Mouse (Mus musculus) 3134 (cell line): ENCODE measurements around the gene Agtpbp1.
"Not testable (repeated sequence)": the region's sequence is repeated elsewhere in the genome, so short reads cannot be mapped to it uniquely, and the experiment has no call there.

Source experiments
- DNase-seq: peaks from one replicate; pipeline ENCODE4 v3.0.0-alpha.2; 2011; ENCODE audit warnings: low spot score; ENCODE audit not compliant: insufficient read length; ENCODE audit errors: extremely low read depth

Gene Agtpbp1

DNA sequence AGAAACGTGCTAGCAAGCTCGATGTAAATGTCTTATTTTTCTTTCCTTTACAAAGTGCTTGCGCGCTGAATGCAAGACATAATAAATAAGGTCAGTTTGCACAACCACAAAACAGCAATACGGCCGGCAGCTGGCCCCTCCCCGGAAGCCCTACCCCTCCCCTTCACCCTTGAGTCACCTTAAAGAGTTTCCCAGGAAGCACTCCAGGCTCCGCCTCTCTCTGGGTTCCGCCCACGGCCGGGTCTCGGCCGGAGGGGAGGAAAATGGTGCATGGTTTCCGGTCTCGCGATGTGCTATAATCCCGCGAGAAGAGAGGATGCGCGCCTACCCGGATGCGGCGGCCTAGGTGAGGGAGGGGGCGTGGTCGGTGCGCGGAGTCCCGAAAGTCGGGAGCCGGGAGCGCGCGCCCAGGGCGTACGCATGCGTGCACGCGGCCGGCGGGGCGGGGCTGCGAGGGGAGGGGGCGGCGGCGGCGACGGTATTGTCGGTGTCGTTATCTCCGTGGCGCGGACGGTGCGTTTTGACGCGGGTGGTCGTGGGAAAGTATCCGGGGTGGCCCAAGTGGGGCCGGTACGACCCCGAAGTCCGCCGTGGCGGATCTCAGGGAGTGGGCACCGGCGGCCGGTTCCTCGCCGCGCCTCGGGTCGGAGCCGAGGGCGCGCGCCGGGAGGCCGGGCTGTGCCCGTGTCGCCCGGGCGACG, at the start of gene Agtpbp1, which contains the start of gene Naa35:
TSS of gene Agtpbp1 (minus strand) at position 281 of the 701 bp plus-strand sequence.
TSS of gene Naa35 (plus strand) at position 313 of the 701 bp plus-strand sequence.
- peak; percentile 96 for DNase-seq

GRCm38 (mm10) chr13:59634637-59635036, 49.6 kb upstream of the Agtpbp1 start:
- no peak for DNase-seq

DNA sequence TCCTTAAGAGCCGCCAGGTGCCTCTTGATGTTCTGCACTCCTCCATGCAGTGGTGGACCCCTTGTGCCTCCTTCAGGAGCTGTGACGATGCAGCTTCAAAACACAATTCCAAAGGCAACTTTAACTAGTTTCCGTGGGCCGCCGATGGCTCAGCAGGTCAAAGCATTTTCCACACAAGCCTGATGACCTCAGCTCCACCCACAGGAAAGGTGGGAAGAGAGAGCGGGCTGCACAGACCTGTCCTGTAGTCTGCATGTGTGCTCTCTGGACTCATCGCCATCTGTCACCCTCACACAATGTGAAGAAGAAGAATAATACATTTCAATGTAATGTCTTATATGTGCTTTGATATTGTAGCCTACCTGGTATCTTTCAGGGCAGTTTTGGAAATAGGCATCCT, 41.7 kb upstream of the Agtpbp1 start:
- DNase-seq, result no peak

- DNase-seq, result no peak
These were observed 39.9 kb upstream of the Agtpbp1 start for GRCm38 (mm10) chr13:59624903-59625302.

GRCm38 (mm10) chr13:59624389-59624788, 39.4 kb upstream of the Agtpbp1 start:
- no peak for DNase-seq

- DNase-seq, result no peak
These were observed 36.8 kb upstream of the Agtpbp1 start for GRCm38 (mm10) chr13:59621643-59622489.

GRCm38 (mm10) chr13:59618463-59618862, 33.4 kb upstream of the Agtpbp1 start:
- DNase-seq, result no peak

- no peak for DNase-seq
These were observed 30.5 kb upstream of the Agtpbp1 start for GRCm38 (mm10) chr13:59615554-59615953.

DNA sequence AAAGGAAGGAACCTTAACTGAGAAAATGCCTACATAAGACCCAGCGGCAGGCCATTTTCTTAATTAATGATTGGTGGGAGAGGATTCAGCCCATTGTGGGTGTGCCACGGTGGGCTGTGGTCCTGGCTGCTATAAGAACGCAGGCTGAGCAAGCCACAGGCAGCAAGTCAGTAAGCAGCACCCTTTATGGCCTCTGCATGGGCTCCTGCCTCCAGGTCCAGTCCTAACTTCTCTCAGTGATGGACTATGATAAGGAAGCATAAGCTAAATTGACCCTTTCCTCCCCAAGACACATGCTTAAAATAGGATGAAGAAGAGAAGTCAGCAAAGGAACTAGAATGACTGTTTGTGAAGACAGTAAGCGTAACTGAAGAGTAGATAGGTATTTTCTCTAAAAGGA, 30.1 kb upstream of the Agtpbp1 start:
- no peak for DNase-seq

DNA sequence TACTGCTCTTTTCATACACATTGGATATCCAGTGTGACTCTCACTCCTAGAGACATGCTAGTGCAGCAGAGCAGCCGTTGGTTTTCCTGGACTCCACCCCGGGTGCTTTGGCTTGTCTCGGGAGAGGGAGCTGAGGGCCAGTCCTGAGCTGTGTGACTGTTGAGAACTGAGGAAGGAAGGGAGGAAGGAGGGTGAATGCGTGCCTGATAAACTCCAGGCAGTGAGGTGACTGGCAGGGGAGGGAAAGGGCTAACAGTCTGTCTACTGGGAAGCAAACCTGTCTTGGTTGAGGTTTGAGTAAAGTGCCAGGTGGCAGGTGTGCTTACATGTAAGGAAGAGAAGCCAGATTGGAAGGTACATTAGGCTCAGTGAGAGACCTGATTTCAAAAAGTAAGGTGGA, 28.8 kb upstream of the Agtpbp1 start:
- no peak for DNase-seq

- no peak for DNase-seq
These were observed 25.4 kb upstream of the Agtpbp1 start for GRCm38 (mm10) chr13:59610437-59610836.

DNA sequence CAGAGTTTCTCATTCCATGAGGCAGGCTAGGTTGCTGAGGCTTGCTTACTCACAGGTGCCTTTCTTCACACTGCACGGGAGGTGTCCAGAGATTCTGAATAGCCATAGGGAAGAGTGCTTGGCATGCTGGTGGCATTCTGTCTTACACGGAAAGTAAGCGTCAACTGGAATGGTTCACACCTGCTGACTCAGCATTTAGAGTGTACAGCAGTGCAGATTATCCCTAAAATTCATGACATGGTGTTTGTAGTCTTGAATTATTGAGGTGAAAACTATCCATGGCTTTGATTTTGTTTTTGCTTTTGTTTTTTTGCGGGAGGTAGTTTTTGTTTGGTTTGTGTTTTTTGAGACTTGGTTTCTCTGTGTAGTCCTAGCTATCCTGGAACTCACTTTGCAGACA, 24.9 kb upstream of the Agtpbp1 start:
- no peak for DNase-seq

DNA sequence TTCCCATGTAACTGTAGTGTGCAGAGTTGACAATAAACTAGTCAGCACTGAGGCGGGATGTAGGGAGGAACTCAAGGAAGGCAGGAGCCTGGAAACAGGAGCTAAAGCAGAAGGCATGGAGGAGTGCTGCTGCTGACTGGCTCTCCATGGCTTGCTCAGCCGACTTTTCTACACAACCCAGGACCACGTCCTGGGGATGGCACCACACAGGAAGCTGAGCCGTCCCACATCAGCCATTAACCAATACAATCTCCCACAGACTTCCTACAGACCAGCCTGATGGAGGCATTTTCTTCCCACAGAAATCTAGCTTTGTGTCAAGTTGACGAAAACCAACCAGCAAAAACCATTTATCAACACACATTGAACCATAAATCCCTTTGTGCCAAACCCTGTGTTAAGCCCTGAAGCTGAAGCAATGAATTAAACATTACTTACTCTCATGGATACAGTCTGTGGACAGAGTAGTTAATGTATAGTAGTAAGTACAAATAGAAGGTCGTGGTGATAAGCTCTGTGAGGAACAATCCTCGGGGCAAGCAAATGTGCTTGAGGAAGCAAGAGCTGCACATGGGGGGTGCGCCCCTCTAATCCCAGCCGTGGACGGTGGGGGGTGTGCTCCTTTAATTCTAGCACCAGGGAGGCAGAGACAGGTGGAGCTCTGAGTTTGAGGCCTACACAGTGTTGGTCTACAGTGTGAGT, 20.3 kb upstream of the Agtpbp1 start:
- DNase-seq, result no peak

DNA sequence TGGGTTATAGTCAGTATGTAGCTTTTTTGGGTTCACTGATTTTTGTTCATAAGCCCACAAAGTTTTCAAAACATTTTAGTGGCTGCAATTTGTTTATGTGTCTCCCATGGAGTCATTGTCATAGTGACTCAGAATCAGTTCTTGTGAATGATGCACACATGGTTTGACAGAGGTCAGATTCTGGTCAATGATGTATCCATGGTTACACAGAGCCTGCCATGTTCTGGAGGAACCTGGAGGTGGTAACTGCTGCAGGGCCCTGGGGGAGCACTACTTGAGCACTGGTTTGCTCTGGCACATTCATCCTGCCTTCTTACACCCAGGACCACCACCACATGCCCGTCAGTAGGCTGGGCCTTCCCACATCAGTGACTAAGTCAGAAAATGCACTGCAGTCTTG, 19.5 kb upstream of the Agtpbp1 start:
- no peak for DNase-seq

GRCm38 (mm10) chr13:59603096-59603495, 18.1 kb upstream of the Agtpbp1 start:
- no peak for DNase-seq

- DNase-seq, result no peak
These were observed 7.6 kb upstream of the Agtpbp1 start for GRCm38 (mm10) chr13:59592630-59593029.

DNA sequence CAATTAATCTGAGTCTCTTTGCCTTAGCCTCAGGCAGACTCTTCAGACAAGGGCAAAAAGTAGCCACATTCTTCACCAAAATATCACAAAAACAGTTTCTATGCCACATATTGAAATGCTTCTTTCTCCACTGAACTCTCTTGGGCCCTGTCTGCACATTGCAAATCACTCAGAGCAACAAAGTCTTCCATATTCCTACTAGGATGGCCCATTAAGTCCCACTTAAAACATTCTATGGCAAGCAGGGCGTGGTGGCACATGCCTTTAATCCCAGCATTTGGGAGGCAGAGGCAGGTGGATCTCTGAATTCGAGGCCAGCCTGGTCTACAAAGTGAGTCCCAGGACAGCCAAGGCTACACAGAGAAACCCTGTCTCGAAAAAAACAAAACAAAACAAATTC, 7.0 kb upstream of the Agtpbp1 start:
- not testable (repeated sequence) for DNase-seq

DNA sequence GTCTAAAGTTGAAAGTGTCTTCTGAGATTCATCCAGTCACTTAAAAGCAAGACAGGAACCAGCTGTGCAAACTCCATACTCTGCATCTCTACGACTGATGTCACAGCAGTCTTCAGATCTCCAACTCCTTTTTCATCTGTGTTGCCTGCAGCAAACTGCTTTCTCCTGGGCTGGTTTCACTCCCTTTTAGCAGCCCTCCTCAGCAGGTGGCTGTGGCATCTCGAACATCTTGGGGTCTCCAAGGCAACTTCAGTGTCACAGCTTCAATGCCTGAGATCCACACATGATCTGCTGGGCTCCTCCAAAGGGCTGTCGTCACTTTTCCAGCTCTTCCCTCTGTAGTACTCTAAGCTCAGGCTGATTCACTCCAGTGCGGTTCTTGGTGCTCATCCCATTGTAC, 5.7 kb upstream of the Agtpbp1 start:
- DNase-seq, result no peak

- no peak for DNase-seq
These were observed 4.6 kb upstream of the Agtpbp1 start for GRCm38 (mm10) chr13:59589672-59590071.

DNA sequence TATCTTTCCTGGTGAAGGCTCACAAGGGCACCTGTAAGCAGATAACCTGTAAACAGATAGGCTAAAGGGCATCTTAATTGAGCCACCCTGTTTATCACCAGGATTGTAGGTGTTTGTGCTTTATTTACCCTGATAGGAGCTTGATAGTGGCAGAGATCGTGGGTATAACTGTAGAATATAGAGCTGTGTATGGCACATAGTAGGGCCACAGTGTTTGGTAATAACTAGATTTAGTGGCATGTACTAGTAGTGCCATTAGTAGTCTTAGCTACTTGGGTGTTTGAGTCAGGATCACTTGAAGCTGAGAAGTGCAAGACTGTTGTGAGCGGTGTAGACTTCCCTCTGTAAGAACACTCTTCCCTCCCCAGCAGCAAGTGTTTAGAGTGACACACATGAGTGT, 2.2 kb upstream of the Agtpbp1 start:
- DNase-seq, result no peak

DNA sequence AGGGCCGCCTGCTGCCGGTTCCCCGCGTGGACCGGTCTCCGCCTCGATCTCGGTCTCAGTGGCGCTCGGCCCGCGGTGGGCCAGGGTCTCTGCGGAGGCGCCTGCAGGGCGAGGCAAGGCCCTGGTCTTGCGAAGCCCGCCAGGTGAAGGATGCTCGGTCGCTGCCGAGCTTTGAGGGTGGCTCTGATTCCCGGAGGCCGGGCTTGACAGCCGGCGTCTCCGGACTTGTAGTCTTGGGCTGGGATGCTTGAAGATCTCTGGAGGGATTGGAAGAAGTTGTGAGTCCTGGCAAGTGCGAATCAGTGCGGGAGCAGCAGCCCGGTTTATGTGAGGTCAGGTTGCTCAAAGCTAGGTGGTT, 600 bp upstream of the Agtpbp1 start:
- peak; percentile 67 for DNase-seq
